Mouse (Mus musculus) cerebral cortex, adult 2 months (tissue): ENCODE results near the gene Srsf7.

Experiments used
- WGBS: fragments of 180-500 bp; shearing (Covaris S2); methylation state at CpG from one replicate; pipeline ENCODE4 v1.1.7; 2018; 5-methylcytosine and 5-hydroxymethylcytosine counted together

Srsf7 gene

GRCm38 (mm10) chr17:80199160-80199778, 7.8 kb downstream of the Srsf7 start:
- 91% methylated on average over 3 of the region's 3 CpGs for WGBS

GRCm38 (mm10) chr17:80193075-80193474, 14.0 kb downstream of the Srsf7 start:
- WGBS: 53% methylated on average over 5 of the region's 5 CpGs

- 89% methylated on average over 10 of the region's 10 CpGs for WGBS
These were observed 23.5 kb downstream of the Srsf7 start for GRCm38 (mm10) chr17:80183615-80184014.

- under 1% methylated on average over 6 of the region's 6 CpGs for WGBS
These were observed 27.1 kb downstream of the Srsf7 start for GRCm38 (mm10) chr17:80179959-80180358.

- WGBS: 96% methylated on average over 3 of the region's 3 CpGs
These were observed 28.3 kb downstream of the Srsf7 start for GRCm38 (mm10) chr17:80178846-80179245.

- 95% methylated on average over 3 of the region's 3 CpGs for WGBS
These were observed 31.1 kb downstream of the Srsf7 start for GRCm38 (mm10) chr17:80175966-80176365.

- WGBS: 76% methylated on average over 4 of the region's 4 CpGs
These were observed 31.7 kb downstream of the Srsf7 start for GRCm38 (mm10) chr17:80175386-80175739.

GRCm38 (mm10) chr17:80174699-80175385, 32.3 kb downstream of the Srsf7 start:
- WGBS: 80% methylated on average over 19 of the region's 19 CpGs

GRCm38 (mm10) chr17:80174146-80174545, 33.0 kb downstream of the Srsf7 start:
- WGBS: 83% methylated on average over 3 of the region's 3 CpGs

- WGBS: 95% methylated on average over 2 of the region's 2 CpGs
These were observed 33.4 kb downstream of the Srsf7 start for GRCm38 (mm10) chr17:80173708-80174107.

GRCm38 (mm10) chr17:80172761-80173160, 34.3 kb downstream of the Srsf7 start:
- 84% methylated on average over 5 of the region's 5 CpGs for WGBS

- WGBS: 80% methylated on average over 4 of the region's 4 CpGs
These were observed 35.2 kb downstream of the Srsf7 start for GRCm38 (mm10) chr17:80171948-80172347.

- WGBS: 86% methylated on average over 7 of the region's 7 CpGs
These were observed 36.2 kb downstream of the Srsf7 start for GRCm38 (mm10) chr17:80170951-80171350.

- 92% methylated on average over 6 of the region's 6 CpGs for WGBS
These were observed 37.3 kb downstream of the Srsf7 start for GRCm38 (mm10) chr17:80169792-80170191.

GRCm38 (mm10) chr17:80168425-80169182, 38.5 kb downstream of the Srsf7 start:
- 13% methylated on average over 16 of the region's 16 CpGs for WGBS

- 36% methylated on average over 7 of the region's 7 CpGs for WGBS
These were observed 39.3 kb downstream of the Srsf7 start for GRCm38 (mm10) chr17:80167851-80168251.

GRCm38 (mm10) chr17:80167436-80167835, 39.7 kb downstream of the Srsf7 start:
- WGBS: 86% methylated on average over 4 of the region's 4 CpGs

GRCm38 (mm10) chr17:80166346-80166745, 40.8 kb downstream of the Srsf7 start:
- 49% methylated on average over 6 of the region's 6 CpGs for WGBS

GRCm38 (mm10) chr17:80165741-80166140, 41.4 kb downstream of the Srsf7 start:
- WGBS: 19% methylated on average over 6 of the region's 6 CpGs

GRCm38 (mm10) chr17:80163991-80164390, 43.1 kb downstream of the Srsf7 start:
- WGBS: 83% methylated on average over 8 of the region's 8 CpGs

- WGBS: 57% methylated on average over 5 of the region's 5 CpGs
These were observed 46.7 kb downstream of the Srsf7 start for GRCm38 (mm10) chr17:80160454-80160853.

- 98% methylated on average over 6 of the region's 6 CpGs for WGBS
These were observed 49.6 kb downstream of the Srsf7 start for GRCm38 (mm10) chr17:80157489-80157888.

- WGBS: 83% methylated on average over 8 of the region's 8 CpGs
These were observed 50.2 kb downstream of the Srsf7 start for GRCm38 (mm10) chr17:80156905-80157304.
